Mouse (Mus musculus) ES-Bruce4 (cell line): ENCODE measurements at regions not wholly inside any gene's neighbourhood (a gene's known extent, or its start where the extent isn't known, plus 50 kb on each side); places are given as distances from the start of the nearest gene placed in this dataset.

Experiments
- H3K27ac ChIP-seq: 2 replicates; pipeline ENCODE4 v1.5.1; 2012; ENCODE audit warnings: low read length, inconsistent platforms; ENCODE audit not compliant: insufficient read depth
- H3K27me3 ChIP-seq: 2 replicates; pipeline ENCODE4 v1.6.1; 2012; ENCODE audit warnings: mild to moderate bottlenecking, low read length, inconsistent platforms; ENCODE audit not compliant: control insufficient read depth, poor library complexity, insufficient read depth, severe bottlenecking
- H3K36me3 ChIP-seq: 2 replicates; pipeline ENCODE4 v1.6.1; 2012; ENCODE audit warnings: inconsistent platforms, mild to moderate bottlenecking, low read length, moderate library complexity; ENCODE audit not compliant: control insufficient read depth, poor library complexity, insufficient read depth, severe bottlenecking
- H3K4me1 ChIP-seq: one replicate; pipeline ENCODE4 v1.8.1; 2011; ENCODE audit warnings: low read length; ENCODE audit not compliant: control insufficient read depth, insufficient read depth
- H3K4me3 ChIP-seq: 2 replicates; pipeline ENCODE4 v1.5.1; 2011; ENCODE audit warnings: low read depth, mild to moderate bottlenecking, low read length
- H3K9ac ChIP-seq: 2 replicates; pipeline ENCODE4 v1.6.1; 2012; ENCODE audit warnings: low read depth, mild to moderate bottlenecking, inconsistent platforms; ENCODE audit not compliant: poor library complexity, severe bottlenecking
- H3K9me3 ChIP-seq: replicated peaks from 2 replicates; pipeline ENCODE4 v1.6.1; 2012; ENCODE audit warnings: mild to moderate bottlenecking, low read length, inconsistent platforms; ENCODE audit not compliant: control insufficient read depth, poor library complexity, insufficient read depth, severe bottlenecking
- CTCF ChIP-seq: IDR thresholded peaks from one replicate; pipeline ENCODE4 v1.8.1; 2011; ENCODE audit warnings: low read depth, low read length
- EP300 ChIP-seq: IDR thresholded peaks from 2 replicates; pipeline ENCODE4 v1.6.1; 2011; ENCODE audit warnings: low read depth, low read length; ENCODE audit not compliant: insufficient read depth
- POLR2A ChIP-seq: IDR thresholded peaks from one replicate; pipeline ENCODE4 v1.8.1; 2011; ENCODE audit warnings: low read length; ENCODE audit not compliant: insufficient read depth

- H3K4me1 ChIP-seq = peaks cover 3% of the 10 kb centered on the region
- no peak overlapping the region for H3K9ac ChIP-seq
- no peak overlapping the region for H3K27ac ChIP-seq
- no peak overlapping the region for H3K4me3 ChIP-seq
- H3K27me3 ChIP-seq = no peaks in the 10 kb centered on the region
- H3K9me3 ChIP-seq = no peaks in the 10 kb centered on the region
- H3K36me3 ChIP-seq = no peaks in the 10 kb centered on the region
- TF ChIP-seq CTCF (no peak), POLR2A (no peak), EP300 (no peak)
These were observed 119.5 kb upstream of the Sgk1 start for GRCm38 (mm10) chr10:21762516-21762915.

- Histone ChIP-seq H3K36me3 (no peaks in the 10 kb centered on the region), H3K9me3 (no peaks in the 10 kb centered on the region), H3K4me1 (no peaks in the 10 kb centered on the region), H3K27ac (no peak overlapping the region), H3K9ac (no peak overlapping the region), H3K27me3 (no peaks in the 10 kb centered on the region), H3K4me3 (no peak overlapping the region)
- no peak for TF ChIP-seq EP300
- TF ChIP-seq POLR2A = no peak
- no peak for TF ChIP-seq CTCF
These were observed 118.7 kb upstream of the Sgk1 start for GRCm38 (mm10) chr10:21763017-21763964.

- Histone ChIP-seq H3K27me3 (no peaks in the 10 kb centered on the region), H3K36me3 (no peaks in the 10 kb centered on the region), H3K4me1 (no peaks in the 10 kb centered on the region), H3K9me3 (no peaks in the 10 kb centered on the region), H3K4me3 (no peak overlapping the region), H3K9ac (no peak overlapping the region), H3K27ac (no peak overlapping the region)
- TF ChIP-seq CTCF (no peak), POLR2A (no peak), EP300 (no peak)
These were observed 117.9 kb upstream of the Sgk1 start for GRCm38 (mm10) chr10:21764090-21764489.

- no peak overlapping the region for H3K27ac ChIP-seq
- no peak overlapping the region for H3K9ac ChIP-seq
- H3K27me3 ChIP-seq = no peaks in the 10 kb centered on the region
- no peaks in the 10 kb centered on the region for H3K36me3 ChIP-seq
- H3K9me3 ChIP-seq = no peaks in the 10 kb centered on the region
- no peaks in the 10 kb centered on the region for H3K4me1 ChIP-seq
- H3K4me3 ChIP-seq = no peak overlapping the region
- TF ChIP-seq POLR2A (no peak), CTCF (no peak), EP300 (no peak)
These were observed 117.1 kb upstream of the Sgk1 start for GRCm38 (mm10) chr10:21764891-21765290.

GRCm38 (mm10) chr10:21773548-21773947 is 108.4 kb upstream of the Sgk1 start:
- Histone ChIP-seq H3K9me3 (no peaks in the 10 kb centered on the region), H3K9ac (no peak overlapping the region), H3K27ac (no peak overlapping the region), H3K27me3 (no peaks in the 10 kb centered on the region), H3K36me3 (no peaks in the 10 kb centered on the region), H3K4me3 (no peak overlapping the region), H3K4me1 (no peaks in the 10 kb centered on the region)
- TF ChIP-seq CTCF = no peak
- TF ChIP-seq POLR2A = no peak
- no peak for TF ChIP-seq EP300

GRCm38 (mm10) chr10:21775441-21775840 is 106.5 kb upstream of the Sgk1 start:
- Histone ChIP-seq H3K27ac (no peak overlapping the region), H3K27me3 (no peaks in the 10 kb centered on the region), H3K36me3 (no peaks in the 10 kb centered on the region), H3K9ac (no peak overlapping the region), H3K4me1 (no peaks in the 10 kb centered on the region), H3K4me3 (no peak overlapping the region), H3K9me3 (no peaks in the 10 kb centered on the region)
- TF ChIP-seq CTCF = no peak
- TF ChIP-seq EP300 = no peak
- no peak for TF ChIP-seq POLR2A
